Mouse (Mus musculus) splenic B cell, adult 2 months (primary cell): ENCODE results near the gene Asap3.

Experiments
- DNase-seq: peaks from one replicate; pipeline ENCODE4 v3.0.0-alpha.2; 2011; ENCODE audit warnings: low read depth, low spot score
- H3K27me3 ChIP-seq: 2 replicates; pipeline ENCODE4 v1.6.1; 2012; ENCODE audit warnings: mild to moderate bottlenecking, low read length, moderate library complexity, mixed read lengths; ENCODE audit not compliant: control insufficient read depth, poor library complexity, insufficient read depth, severe bottlenecking
- H3K36me3 ChIP-seq: 2 replicates; pipeline ENCODE4 v1.6.1; 2012; ENCODE audit warnings: mild to moderate bottlenecking, low read length, moderate library complexity, mixed read lengths; ENCODE audit not compliant: control insufficient read depth, poor library complexity, insufficient read depth, severe bottlenecking

Gene Asap3

GRCm38 (mm10) chr4:136195629-136196028 is 10.5 kb upstream of the Asap3 start:
- H3K36me3 ChIP-seq = peaks cover 15% of the 10 kb centered on the region
- H3K27me3 ChIP-seq = no peaks in the 10 kb centered on the region; the same call in 1 of the 2 replicates
- DNase-seq = no peak

DNA sequence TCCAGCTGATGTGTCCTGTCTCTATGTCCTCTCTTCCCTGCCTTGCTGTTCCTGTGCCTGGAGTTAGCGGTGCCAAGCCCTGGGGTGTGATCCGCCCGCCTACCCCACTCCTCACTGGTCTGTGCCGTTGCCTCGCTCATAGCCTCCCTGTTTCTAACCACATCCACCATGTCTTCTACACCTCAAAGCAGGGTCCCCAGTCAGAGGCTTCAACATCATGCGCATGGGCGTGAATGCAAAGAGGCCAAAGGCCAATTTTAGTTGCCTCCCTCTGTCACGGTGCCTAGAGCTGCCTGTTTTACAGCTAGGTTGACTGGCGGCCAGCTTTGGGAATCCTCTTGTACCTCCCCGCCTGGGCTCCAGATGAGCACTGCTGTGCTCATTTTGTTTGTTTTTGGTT is 10.0 kb upstream of the Asap3 start:
- DNase-seq = no peak
- peaks cover 13% of the 10 kb centered on the region for H3K36me3 ChIP-seq
- no peaks in the 10 kb centered on the region; the same call in 1 of the 2 replicates for H3K27me3 ChIP-seq

DNA sequence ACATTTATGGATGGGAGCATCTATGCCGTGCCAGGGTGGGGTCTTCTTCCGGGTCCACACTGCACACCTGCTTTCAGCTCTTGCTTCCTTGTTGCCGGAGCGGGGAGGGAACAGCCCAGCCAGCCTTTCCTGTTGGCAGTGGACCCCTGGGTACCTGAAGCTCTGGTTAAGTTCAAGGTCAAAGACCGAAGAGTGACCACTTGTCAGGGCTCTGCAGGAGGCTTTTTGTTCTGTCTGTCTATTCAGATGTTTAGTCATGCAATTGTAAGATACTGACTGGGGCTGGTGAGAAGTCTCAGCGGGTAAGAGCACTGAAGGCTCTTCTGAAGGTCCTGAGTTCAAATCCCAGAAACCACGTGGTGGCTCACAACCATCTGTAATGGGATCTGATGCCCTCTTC is 7.3 kb upstream of the Asap3 start:
- no peak for DNase-seq
- Histone ChIP-seq H3K27me3 (no peaks in the 10 kb centered on the region; the same call in 1 of the 2 replicates), H3K36me3 (peaks cover 1% of the 10 kb centered on the region)

DNA sequence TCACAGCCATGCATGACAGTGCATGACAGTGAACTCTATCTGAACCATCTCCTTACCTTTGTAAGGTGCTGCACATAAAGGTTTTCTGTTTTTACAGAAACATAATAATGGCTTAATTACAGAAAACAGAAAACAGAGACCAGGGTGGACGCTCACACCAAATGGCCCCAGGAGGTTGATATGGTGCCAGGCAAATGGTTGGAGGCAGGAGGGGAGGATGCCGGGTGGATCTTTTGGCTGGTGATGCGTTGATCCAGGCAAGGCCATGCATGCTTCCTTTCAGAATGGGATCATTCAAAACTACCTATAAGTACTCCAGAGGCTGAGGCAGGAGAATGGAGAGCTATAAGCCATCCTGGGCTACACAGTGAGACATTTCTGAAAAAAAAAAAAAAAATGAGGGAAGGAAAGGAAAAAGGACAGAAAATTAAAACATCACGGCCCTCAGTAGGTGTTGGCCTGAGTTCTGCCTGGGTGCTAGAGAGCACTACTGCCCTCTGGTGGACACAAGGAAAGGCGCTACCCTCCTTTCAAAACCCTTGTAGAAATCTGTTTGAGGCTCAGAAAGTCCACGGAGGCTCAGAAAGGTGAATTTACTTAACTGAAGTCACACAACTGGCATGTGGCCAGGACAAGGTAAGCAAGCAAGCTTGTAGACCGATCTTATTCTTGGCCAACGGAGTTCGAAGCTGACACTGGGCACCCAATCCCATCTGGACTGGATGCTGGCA is 6.4 kb upstream of the Asap3 start:
- no peaks in the 10 kb centered on the region; the same call in 1 of the 2 replicates for H3K27me3 ChIP-seq
- H3K36me3 ChIP-seq = peaks cover 1% of the 10 kb centered on the region
- DNase-seq = peak; percentile 84

DNA sequence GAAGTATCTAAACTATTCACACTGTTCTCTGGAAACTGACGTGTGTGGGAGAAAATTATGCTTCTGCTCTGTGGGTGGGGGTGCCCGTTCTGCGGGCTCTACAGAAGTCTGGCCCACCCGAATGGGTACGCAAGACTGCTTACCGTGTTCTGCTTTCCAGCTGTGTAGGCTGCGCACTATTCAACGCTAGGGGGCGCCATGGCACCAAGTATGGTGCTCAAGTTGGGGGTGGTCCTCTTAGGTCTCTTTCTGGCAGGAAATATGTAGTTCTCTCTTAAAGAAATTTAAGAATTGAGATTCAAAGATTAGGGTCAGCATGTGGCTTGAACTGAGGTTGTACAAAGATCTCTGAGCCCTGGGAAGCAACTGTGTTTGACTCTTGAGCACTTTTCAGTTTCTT is 3.7 kb upstream of the Asap3 start:
- peak; percentile 82 for DNase-seq
- H3K36me3 ChIP-seq = no peaks in the 10 kb centered on the region
- H3K27me3 ChIP-seq = no peaks in the 10 kb centered on the region; the same call in 1 of the 2 replicates

- H3K36me3 ChIP-seq = no peaks in the 10 kb centered on the region
- H3K27me3 ChIP-seq = no peaks in the 10 kb centered on the region; the same call in 1 of the 2 replicates
- no peak for DNase-seq
Observed at GRCm38 (mm10) chr4:136204775-136205174, 1.4 kb upstream of the Asap3 start.

- Histone ChIP-seq H3K27me3 (no peaks in the 10 kb centered on the region), H3K36me3 (no peaks in the 10 kb centered on the region)
- DNase-seq = no peak
Observed at GRCm38 (mm10) chr4:136206943-136207342, 778 bp downstream of the Asap3 start.

GRCm38 (mm10) chr4:136210931-136211330 is 4.8 kb downstream of the Asap3 start:
- H3K27me3 ChIP-seq = no peaks in the 10 kb centered on the region
- no peaks in the 10 kb centered on the region for H3K36me3 ChIP-seq
- no peak for DNase-seq

GRCm38 (mm10) chr4:136213629-136214028 is 7.5 kb downstream of the Asap3 start:
- Histone ChIP-seq H3K36me3 (no peaks in the 10 kb centered on the region), H3K27me3 (no peaks in the 10 kb centered on the region)
- DNase-seq = no peak

DNA sequence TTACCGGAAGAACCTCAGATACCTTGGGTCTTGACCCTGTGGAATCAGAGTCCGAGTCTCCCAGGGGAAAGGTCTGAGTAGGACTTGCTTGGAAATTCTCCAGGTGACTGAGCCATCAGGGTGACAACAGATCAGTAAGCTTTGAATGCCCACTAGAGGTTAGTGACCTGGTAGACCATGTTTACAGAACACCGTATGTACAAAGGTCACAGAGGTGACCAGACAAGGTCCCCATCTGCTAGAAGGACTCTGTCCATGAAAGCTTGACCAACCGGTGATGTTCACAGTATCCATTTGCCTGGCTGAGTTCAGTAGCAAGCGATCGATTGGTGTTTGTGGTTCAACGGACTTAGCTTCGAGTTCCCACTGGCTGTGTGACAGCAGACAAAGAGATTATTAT is 8.7 kb downstream of the Asap3 start:
- no peaks in the 10 kb centered on the region for H3K27me3 ChIP-seq
- no peak for DNase-seq

DNA sequence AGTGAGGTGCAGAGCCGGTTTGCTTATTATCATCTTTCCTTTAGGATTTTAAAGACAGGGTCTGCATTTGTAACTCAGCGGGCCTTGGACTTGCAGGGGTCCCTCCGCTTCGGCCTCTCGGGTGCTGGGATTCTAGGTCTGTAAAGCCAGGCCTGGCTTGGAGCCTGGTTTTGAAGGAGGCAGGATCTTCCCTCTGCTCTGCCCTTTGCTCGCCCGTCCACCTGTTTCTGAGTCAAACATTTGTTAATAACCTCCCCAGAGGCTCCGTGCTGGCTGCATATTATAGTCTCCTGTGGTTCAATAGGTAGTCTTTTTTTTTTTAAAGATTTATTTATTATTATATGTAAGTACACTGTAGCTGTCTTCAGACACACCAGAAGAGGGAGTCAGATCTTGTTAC is 9.4 kb downstream of the Asap3 start:
- Histone ChIP-seq H3K36me3 (no peaks in the 10 kb centered on the region), H3K27me3 (no peaks in the 10 kb centered on the region)
- DNase-seq = no peak

More for the DNA sequence above, 8.7 kb downstream of the Asap3 start:
- no peaks in the 10 kb centered on the region for H3K36me3 ChIP-seq

DNA sequence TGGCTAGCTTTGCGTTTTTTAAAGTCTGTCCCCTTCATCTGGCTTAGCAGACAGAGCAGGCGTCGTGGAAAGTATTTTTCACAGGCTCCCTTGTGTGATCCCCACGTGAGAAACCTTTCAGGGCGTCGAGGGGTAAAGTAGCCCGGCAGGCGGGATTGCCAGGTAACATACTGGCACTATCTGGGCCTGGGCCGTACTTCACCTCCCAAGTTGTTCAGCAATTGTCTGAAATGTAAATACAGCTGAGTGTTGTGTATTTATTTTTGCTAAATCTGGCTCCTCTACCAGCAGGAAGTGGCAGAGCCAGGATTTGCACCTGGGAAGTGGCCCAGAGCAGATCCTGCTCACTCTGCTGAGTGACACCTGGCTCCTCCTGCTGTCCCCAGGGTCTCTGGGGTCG is 10.9 kb downstream of the Asap3 start:
- Histone ChIP-seq H3K27me3 (no peaks in the 10 kb centered on the region), H3K36me3 (no peaks in the 10 kb centered on the region)
- DNase-seq = no peak

DNA sequence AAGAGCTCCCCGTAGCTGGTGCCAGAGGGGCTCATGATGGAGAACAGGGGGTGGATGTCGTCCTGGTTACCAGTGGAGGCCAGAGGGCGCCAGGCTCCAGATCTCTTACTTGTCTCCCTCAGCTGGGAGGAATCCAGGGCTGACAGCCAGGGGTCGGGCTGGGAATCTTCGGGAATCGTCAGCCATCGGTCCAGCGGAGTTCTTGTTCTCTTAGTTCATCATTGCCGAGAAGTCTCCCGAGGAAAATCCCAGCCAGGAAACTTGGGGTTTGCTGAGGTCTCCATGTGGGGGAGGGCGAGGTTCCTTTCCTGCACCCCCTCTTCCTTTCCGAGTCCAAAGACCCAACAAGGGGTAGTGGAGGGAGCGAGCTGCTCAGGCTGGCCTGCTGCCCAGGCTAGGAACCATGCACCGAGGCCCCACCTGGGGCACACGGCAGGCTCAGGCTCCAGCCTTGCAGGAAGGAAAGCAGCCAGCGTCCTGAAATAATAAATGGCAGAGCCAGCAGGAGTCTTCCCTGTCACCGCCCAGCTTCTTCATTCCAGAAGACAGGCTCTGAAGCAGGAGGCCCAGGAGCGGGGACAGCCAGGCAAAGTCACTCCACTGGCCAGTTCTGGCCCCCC is 12.5 kb downstream of the Asap3 start:
- Histone ChIP-seq H3K27me3 (no peaks in the 10 kb centered on the region), H3K36me3 (no peaks in the 10 kb centered on the region)
- DNase-seq = no peak

DNA sequence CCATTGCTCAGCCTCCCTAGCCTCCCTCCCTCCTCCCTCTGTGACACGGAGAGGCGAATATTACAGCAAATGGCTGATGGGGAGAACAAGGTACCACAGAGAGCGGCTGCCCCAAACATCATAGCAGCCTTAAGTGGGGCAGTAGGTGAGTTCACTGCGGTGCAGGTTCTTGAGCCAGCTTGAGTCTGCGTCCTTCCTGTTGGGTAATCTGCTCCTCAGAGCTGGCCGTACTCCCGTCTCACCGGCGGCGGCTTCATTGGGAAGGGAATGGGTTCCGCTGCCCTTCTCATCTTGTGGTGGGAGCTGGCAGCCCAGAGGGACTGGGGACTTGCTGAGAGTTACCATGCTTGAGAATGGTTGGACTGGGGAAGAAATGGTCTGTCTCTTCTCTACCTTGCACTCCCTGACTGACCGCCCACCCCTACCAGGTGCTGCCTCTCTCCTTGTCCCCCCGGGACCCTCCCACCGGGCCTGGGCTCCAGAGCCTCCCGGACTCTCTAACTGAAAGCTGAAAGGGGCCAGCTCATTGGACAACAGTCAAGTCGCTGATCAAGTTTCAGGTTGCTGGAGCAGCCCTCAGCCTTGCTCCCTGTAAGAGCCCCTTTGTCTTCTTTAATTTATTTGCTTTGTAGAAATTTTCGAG is 14.1 kb downstream of the Asap3 start:
- H3K36me3 ChIP-seq = no peaks in the 10 kb centered on the region
- DNase-seq = no peak
- H3K27me3 ChIP-seq = no peaks in the 10 kb centered on the region

- H3K36me3 ChIP-seq = no peaks in the 10 kb centered on the region
- no peaks in the 10 kb centered on the region for H3K27me3 ChIP-seq
- no peak for DNase-seq
Observed at GRCm38 (mm10) chr4:136223549-136224239, 17.5 kb downstream of the Asap3 start.
